Mouse (Mus musculus): Measurements from ENCODE around the gene S1pr4. TPM values are rescaled to one million over a fixed set of nuclear protein-coding genes. Genes with fewer than 3 reads are reported as not detected.

Gene S1pr4
- polyA plus RNA-seq, 1 experiment from 2014 or later: 1.0 TPM

DNA sequence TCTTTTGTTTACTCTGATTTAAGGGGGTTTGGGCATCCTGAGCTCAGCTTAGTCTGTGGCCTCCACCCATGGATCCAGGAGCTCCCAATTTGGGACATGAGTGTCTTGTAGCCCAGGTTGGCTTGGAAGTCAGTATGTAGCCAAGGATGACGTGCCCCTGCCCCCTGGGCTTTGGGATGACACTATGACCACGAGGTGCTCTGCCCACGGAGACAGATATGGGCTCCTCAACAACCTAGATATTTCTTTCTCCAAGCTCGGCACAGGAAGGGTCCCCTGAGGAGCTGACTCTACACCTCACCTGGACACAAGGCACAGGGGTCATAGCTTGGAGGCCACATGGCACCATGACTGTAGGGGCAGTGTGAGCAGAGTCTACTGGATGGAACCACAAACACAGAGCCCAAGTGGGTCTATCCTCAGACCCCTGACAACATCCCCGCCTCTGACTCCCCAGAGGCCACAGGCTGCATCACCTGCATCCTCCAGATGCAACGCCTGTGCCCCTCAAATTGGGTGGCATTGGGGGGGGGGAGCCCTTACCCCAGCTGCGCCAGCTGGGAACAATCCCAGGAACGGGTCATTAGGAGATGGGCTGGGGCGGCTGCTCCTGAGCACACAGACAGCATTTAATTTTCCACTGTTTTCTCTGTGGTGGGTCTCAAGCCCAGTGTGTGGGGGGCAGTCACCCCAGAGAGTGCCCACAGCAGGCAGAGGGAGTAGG lies 49.1 kb downstream of the S1pr4 start:
- TF ChIP-seq CTCF (IDR thresholded peaks at IDR 0.05; ENCODE audit: low read depth) (no peak), EP300 (optimal IDR thresholded peaks at IDR 0.05) (no peak)
- Histone ChIP-seq H3K27ac (replicated peaks) (no peak overlapping the region), H3K36me3 (ENCODE audit: control insufficient read depth, insufficient read depth, low read length) (no peaks in the 10 kb centered on the region), H3K4me3 (ENCODE audit: low read depth, low read length) (no peak overlapping the region), H3K9me3 (ENCODE audit: control insufficient read depth, low read length) (no peaks in the 10 kb centered on the region), H3K4me1 (replicated peaks; ENCODE audit: control insufficient read depth, insufficient read depth) (no peaks in the 10 kb centered on the region), H3K9ac (ENCODE audit: low read length) (no peak overlapping the region), H3K27me3 (ENCODE audit: control insufficient read depth, insufficient read depth, low read length) (peaks cover 5% of the 10 kb centered on the region; the same call in 1 of the 2 replicates), H3K4me2 (replicated peaks; ENCODE audit: low read depth) (no peak overlapping the region)
- WGBS: 52% methylated on average over 9 of the region's 9 CpGs
- ATAC-seq (ENCODE audit: low FRiP score, low TSS enrichment) (no peak), DNase-seq (ENCODE audit: low spot score) (no peak)

DNA sequence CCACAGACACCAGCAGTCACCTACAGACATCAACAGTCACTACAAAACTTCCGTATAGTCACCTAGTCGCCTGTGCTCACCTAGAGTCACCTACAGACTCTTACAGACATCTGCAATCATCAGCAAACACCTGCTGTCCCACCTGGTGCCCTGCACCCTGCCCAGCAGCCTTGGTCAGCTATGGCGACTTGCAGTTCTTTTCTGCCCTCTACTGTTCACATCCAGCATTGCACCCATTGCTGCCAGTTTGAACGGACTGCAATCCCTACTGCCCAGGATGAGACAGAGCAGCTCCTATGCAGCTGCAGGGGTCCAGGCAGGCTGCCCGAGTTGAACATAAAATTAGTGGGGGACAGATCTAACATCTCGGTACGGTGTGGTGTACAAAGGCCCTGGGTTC lies 49.8 kb downstream of the S1pr4 start:
- Histone ChIP-seq H3K4me3 (ENCODE audit: low read depth, low read length) (no peak overlapping the region), H3K4me1 (replicated peaks; ENCODE audit: control insufficient read depth, insufficient read depth) (no peaks in the 10 kb centered on the region), H3K9ac (ENCODE audit: low read length) (no peak overlapping the region), H3K27me3 (ENCODE audit: control insufficient read depth, insufficient read depth, low read length) (peaks cover 5% of the 10 kb centered on the region; the same call in 1 of the 2 replicates), H3K9me3 (ENCODE audit: control insufficient read depth, low read length) (no peaks in the 10 kb centered on the region), H3K36me3 (ENCODE audit: control insufficient read depth, insufficient read depth, low read length) (no peaks in the 10 kb centered on the region), H3K27ac (replicated peaks) (no peak overlapping the region), H3K4me2 (replicated peaks; ENCODE audit: low read depth) (no peak overlapping the region)
- ATAC-seq (ENCODE audit: low FRiP score, low TSS enrichment): peak; percentile 66
- peak; percentile 90 for DNase-seq (ENCODE audit: low spot score)
- 3% methylated on average over 7 of the region's 7 CpGs for WGBS
- TF ChIP-seq EP300 (optimal IDR thresholded peaks at IDR 0.05) (no peak), CTCF (IDR thresholded peaks at IDR 0.05; ENCODE audit: low read depth) (peak; percentile 99)

Small RNAs within 50 kb of the gene (microRNA-seq; reads per million reads assigned to microRNA genes)
- gene Gm25595: not detected

Other genes with a start within 250 kb of the S1pr4 start
- gene Matk, start 247.2 kb downstream of the S1pr4 start, polyA plus RNA-seq (2015; fragmentation: Nextera tagmentation; extraction: Ambion mirVana): 1.0 and 1.6 TPM in 2 replicates
- 210 and 215 TPM in 2 replicates for gene Mrpl54, start 233.2 kb downstream of the S1pr4 start, polyA plus RNA-seq (2015; fragmentation: Nextera tagmentation; extraction: Ambion mirVana)
- gene Apba3, start 233.2 kb downstream of the S1pr4 start, polyA plus RNA-seq (2015; fragmentation: Nextera tagmentation; extraction: Ambion mirVana): 30.5 and 34.6 TPM in 2 replicates
- gene Tjp3, start 208.6 kb downstream of the S1pr4 start, polyA plus RNA-seq (2015; fragmentation: Nextera tagmentation; extraction: Ambion mirVana): 42.5 and 46.0 TPM in 2 replicates
- gene Pip5k1c, start 207.2 kb downstream of the S1pr4 start, polyA plus RNA-seq (2015; fragmentation: Nextera tagmentation; extraction: Ambion mirVana): 19.1 and 21.1 TPM in 2 replicates
- 16.2 and 16.6 TPM in 2 replicates for gene Cactin, start 179.0 kb downstream of the S1pr4 start, polyA plus RNA-seq (2015; fragmentation: Nextera tagmentation; extraction: Ambion mirVana)
- gene Tbxa2r, start 171.4 kb downstream of the S1pr4 start, polyA plus RNA-seq (2015; fragmentation: Nextera tagmentation; extraction: Ambion mirVana): 19.7 and 20.2 TPM in 2 replicates
- gene Gipc3, start 156.9 kb downstream of the S1pr4 start, polyA plus RNA-seq (2015; fragmentation: Nextera tagmentation; extraction: Ambion mirVana): 0.06 and 0.10 TPM in 2 replicates
- gene Hmg20b, start 149.7 kb downstream of the S1pr4 start, polyA plus RNA-seq (2015; fragmentation: Nextera tagmentation; extraction: Ambion mirVana): 72.2 and 77.9 TPM in 2 replicates
- 7.4 and 7.9 TPM in 2 replicates for gene Mfsd12, start 142.6 kb downstream of the S1pr4 start, polyA plus RNA-seq (2015; fragmentation: Nextera tagmentation; extraction: Ambion mirVana)
- gene 4930404N11Rik, start 134.3 kb downstream of the S1pr4 start, polyA plus RNA-seq (2015; fragmentation: Nextera tagmentation; extraction: Ambion mirVana): 16.5 and 17.5 TPM in 2 replicates
- gene Fzr1, start 121.6 kb downstream of the S1pr4 start, polyA plus RNA-seq (2015; fragmentation: Nextera tagmentation; extraction: Ambion mirVana): 51.4 and 51.6 TPM in 2 replicates
- gene Dohh, start 115.7 kb downstream of the S1pr4 start, polyA plus RNA-seq (2015; fragmentation: Nextera tagmentation; extraction: Ambion mirVana): 59.4 and 63.0 TPM in 2 replicates
- gene Gm48551, start 115.7 kb downstream of the S1pr4 start, polyA plus RNA-seq (2015; fragmentation: Nextera tagmentation; extraction: Ambion mirVana): 1.1 and 1.4 TPM in 2 replicates
- gene Gm48552, start 111.1 kb downstream of the S1pr4 start, polyA plus RNA-seq (2015; fragmentation: Nextera tagmentation; extraction: Ambion mirVana): 0.29 and 0.36 TPM in 2 replicates
- 205 and 239 TPM in 2 replicates for gene Smim24, start 107.1 kb downstream of the S1pr4 start, polyA plus RNA-seq (2015; fragmentation: Nextera tagmentation; extraction: Ambion mirVana)
- gene Nfic, start 44.5 kb downstream of the S1pr4 start, polyA plus RNA-seq (2015; fragmentation: Nextera tagmentation; extraction: Ambion mirVana): 40.4 and 42.4 TPM in 2 replicates
- gene Celf5, start 17.4 kb downstream of the S1pr4 start, polyA plus RNA-seq (2015; fragmentation: Nextera tagmentation; extraction: Ambion mirVana): 0.62 TPM in 2 replicates
- gene Ncln, start 3.7 kb downstream of the S1pr4 start, polyA plus RNA-seq (2015; fragmentation: Nextera tagmentation; extraction: Ambion mirVana): 37.0 and 38.3 TPM in 2 replicates
- gene Gna15, start 24.1 kb upstream of the S1pr4 start, polyA plus RNA-seq (2015; fragmentation: Nextera tagmentation; extraction: Ambion mirVana): 9.8 and 10.1 TPM in 2 replicates
- 62.5 and 70.7 TPM in 2 replicates for gene Gna11, start 45.1 kb upstream of the S1pr4 start, polyA plus RNA-seq (2015; fragmentation: Nextera tagmentation; extraction: Ambion mirVana)
- gene Aes, start 59.4 kb upstream of the S1pr4 start, polyA plus RNA-seq (2015; fragmentation: Nextera tagmentation; extraction: Ambion mirVana): 429 and 495 TPM in 2 replicates
- gene Tle2, start 74.4 kb upstream of the S1pr4 start, polyA plus RNA-seq (2015; fragmentation: Nextera tagmentation; extraction: Ambion mirVana): 4.8 and 6.9 TPM in 2 replicates
- gene Tle6, start 100.9 kb upstream of the S1pr4 start, polyA plus RNA-seq (2015; fragmentation: Nextera tagmentation; extraction: Ambion mirVana): 7.6 and 8.9 TPM in 2 replicates
- 0.24 and 0.35 TPM in 2 replicates for gene BC025920, start 106.1 kb upstream of the S1pr4 start, polyA plus RNA-seq (2015; fragmentation: Nextera tagmentation; extraction: Ambion mirVana)
- 15.1 and 15.6 TPM in 2 replicates for gene Sirt6, start 127.7 kb upstream of the S1pr4 start, polyA plus RNA-seq (2015; fragmentation: Nextera tagmentation; extraction: Ambion mirVana)
- 3.3 and 5.3 TPM in 2 replicates for gene Ankrd24, start 128.4 kb upstream of the S1pr4 start, polyA plus RNA-seq (2015; fragmentation: Nextera tagmentation; extraction: Ambion mirVana)
- 2.4 TPM in 2 replicates for gene Gm10778, start 148.9 kb upstream of the S1pr4 start, polyA plus RNA-seq (2015; fragmentation: Nextera tagmentation; extraction: Ambion mirVana)
- gene Zfp433, start 204.7 kb upstream of the S1pr4 start, polyA plus RNA-seq (2015; fragmentation: Nextera tagmentation; extraction: Ambion mirVana): 8.2 and 8.5 TPM in 2 replicates